Mouse (Mus musculus) kidney, postnatal 36 days (tissue): ENCODE results near the gene Otulin.

ENCODE experiments used
- DNase-seq, 2 experiments: peaks; one replicate each; pipeline ENCODE4 v3.0.0; 2021 to 2022; ENCODE audit warnings: mixed read lengths in 2 of 2

Otulin gene

DNA sequence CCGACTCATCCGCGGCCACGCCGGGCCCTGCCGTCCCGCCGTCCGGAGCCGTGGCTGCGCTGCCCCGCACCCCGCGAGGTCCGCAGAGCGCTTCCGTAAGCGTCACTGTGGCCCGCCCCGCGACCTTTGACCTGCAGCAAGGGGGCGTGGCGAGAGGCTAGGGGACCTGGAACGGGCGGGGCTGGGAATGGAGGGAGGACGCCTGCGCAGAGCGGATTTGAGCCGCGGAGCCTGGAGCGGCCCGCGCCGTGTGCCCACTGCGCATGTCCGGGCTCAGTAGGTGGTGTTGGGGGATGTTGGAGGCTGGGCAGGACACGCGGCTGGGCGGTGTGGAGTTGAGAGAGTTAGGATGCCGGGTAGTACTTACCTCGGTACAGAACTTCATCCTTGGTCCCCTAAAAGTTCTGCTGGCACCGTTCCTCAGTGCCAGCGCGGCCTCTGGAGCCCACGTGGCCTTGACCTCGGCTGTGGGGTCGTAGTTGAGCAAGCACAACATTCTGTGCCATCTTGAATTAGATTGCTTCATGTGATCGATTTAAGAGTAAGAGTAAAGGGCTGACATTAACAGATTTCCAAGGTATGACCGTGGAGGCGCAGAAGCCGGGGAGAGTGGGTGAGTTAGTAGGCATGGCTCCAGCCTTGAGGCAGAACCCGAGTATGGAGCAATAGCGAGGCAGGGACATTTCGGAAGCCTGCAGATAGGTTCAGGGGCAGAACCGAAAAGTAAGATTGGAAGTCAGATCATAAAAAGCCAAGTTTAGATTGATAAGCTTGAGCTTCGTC lies at the start of gene Otulin:
Otulin (minus strand) TSS at position 93 of the 783 bp plus-strand sequence.
- DNase-seq = peak; percentile 98 to 100

- no peak for DNase-seq
Measured at GRCm38 (mm10) chr15:27678511-27678910, 48.0 kb upstream of the Otulin start.

DNA sequence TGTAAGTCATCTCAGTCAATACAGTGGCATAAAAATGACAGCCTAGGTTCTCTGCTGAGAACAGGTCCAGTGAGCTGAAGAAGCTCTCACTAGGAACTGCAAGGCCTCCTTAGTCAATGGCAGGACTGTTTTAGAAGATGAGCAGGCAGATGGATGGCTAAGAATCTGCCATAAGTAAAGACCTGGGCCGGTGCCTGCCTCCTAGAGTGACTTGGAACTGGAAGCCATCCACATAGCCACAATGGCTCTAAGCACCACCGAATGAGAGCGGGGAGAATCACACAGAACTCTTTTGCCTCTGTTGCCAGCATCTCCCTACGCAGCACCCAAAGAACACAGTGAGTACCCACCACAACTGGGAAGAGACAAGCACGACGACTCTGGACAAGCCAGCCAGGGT lies 47.3 kb upstream of the Otulin start:
- no peak for DNase-seq

DNA sequence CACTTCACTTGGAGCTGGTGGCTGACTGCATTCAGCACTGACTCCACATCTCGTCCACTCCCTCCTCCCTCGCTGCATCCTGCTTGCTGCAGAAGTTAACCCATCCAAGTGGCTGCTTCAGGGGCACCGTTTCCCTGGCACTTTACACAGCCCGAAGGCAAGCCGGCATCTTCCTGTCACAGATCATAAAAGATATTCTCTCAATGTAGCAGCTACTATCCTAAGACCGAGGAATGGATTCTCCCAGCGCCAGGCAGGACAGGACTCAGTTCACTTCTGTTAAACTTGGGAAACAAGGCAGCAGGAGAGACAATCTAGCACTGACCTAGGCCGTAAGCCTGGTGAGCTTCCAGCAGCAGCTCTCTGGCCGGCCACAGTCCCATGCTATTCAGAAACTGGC lies 45.7 kb upstream of the Otulin start:
- no peak for DNase-seq

GRCm38 (mm10) chr15:27675122-27675521 lies 44.6 kb upstream of the Otulin start:
- no peak for DNase-seq

DNA sequence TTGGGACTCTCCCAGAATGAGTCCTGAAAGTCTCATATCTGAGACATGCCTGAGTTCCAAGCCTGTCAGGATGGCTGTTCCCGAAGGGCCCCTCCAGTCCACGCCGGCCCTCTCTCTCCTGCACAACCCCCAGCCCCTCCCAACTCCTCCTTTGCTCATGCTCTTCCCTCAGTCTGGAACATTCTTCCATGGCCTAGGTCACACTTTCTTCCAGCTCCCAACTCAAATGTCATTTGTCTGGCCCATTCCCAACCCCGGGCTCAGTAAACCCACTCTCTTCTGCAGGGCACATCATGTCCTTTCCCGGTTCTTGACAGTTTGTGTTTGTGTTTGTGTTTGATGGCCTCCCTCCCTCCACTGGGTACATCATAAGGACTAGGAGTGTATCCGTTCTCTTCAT lies 43.5 kb upstream of the Otulin start:
- no peak for DNase-seq

- DNase-seq = no peak
Measured at GRCm38 (mm10) chr15:27673151-27673550, 42.7 kb upstream of the Otulin start.

- no peak for DNase-seq
Measured at GRCm38 (mm10) chr15:27672259-27672658, 41.8 kb upstream of the Otulin start.

DNA sequence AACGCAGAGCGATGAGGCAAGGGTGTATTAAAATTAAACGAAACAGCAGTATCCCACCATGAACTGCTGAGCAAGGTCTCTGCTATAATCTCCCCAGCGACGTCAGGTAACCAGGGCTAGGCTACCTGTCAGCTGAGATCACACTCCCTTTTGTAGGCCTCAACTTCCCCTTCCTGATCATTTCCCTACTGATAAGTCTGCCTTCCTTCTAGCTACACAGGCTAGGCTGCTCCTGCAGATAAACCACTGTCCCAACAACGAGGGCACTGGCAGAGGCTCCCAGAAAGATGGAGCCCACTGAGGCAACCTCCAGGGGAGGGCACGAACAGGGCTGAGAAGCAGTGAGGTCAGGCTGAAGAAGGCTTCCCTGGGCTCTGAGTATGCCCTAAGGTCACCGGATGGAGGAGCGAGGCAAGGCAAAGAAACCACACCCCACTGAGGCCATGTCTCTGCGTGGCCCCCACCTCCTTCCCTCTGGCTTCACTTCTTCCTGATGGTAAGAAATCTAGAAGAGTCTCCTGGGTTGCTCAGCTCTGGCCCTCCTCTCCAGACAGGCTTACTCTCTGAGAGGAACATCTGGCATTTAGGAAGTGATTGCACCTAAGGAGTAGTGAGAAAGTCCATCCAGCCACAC lies 41.2 kb upstream of the Otulin start:
- DNase-seq = no peak

GRCm38 (mm10) chr15:27670708-27671107 lies 40.2 kb upstream of the Otulin start:
- DNase-seq = no peak

GRCm38 (mm10) chr15:27669931-27670411 lies 39.5 kb upstream of the Otulin start:
- no peak for DNase-seq

- DNase-seq = no peak
Measured at GRCm38 (mm10) chr15:27669276-27669675, 38.8 kb upstream of the Otulin start.

GRCm38 (mm10) chr15:27668557-27668956 lies 38.1 kb upstream of the Otulin start:
- no peak for DNase-seq

DNA sequence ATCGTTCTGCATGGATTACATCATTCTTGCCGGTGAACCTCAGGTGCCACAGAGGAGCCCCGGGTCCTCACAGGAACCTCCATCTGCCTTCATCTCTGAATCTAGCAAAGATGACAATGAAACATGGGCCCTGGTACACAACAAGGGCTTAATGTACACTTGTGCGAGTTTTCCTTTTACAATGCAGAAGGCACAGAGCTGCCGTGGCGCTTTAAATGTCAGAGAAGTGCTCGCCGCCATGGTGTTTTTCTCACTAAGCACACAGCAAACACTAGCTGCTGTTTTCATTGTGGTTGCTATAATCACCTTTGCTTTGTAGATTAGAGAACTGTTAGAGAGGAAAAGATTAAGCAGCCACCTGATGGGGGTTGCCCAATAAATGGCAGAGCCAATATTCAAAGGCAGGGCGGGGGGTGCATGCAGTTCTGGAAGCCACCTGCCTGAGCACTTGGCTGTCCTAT lies 37.5 kb upstream of the Otulin start:
- no peak for DNase-seq

- DNase-seq = no peak
Measured at GRCm38 (mm10) chr15:27666911-27667539, 36.5 kb upstream of the Otulin start.

DNA sequence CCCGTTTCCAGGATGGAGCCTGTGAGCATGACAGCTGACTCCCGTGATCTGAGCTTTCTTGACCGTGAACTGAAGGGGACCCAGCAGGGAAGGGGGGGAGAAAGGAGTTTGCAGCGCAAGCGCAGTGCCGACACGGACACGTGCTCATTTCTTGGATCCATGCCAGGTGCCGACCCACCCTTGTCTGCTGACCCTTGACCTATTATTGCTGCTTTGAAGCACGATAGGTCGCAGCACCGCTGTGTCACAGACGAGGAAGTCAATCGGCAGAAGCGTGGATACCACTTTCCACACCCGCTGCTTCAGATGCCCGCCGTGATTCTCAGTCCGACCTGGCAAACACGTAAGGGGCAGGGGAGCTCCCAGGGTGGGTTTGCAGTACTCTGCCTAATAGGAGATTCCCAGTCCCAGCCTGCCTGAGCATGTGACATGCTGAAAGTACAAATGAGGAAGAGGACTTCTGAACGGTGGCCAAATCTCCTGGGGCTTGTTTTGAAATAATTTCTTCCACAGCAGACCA lies 35.0 kb upstream of the Otulin start:
- peak in 1 of 2 experiments; percentile 40 for DNase-seq

DNA sequence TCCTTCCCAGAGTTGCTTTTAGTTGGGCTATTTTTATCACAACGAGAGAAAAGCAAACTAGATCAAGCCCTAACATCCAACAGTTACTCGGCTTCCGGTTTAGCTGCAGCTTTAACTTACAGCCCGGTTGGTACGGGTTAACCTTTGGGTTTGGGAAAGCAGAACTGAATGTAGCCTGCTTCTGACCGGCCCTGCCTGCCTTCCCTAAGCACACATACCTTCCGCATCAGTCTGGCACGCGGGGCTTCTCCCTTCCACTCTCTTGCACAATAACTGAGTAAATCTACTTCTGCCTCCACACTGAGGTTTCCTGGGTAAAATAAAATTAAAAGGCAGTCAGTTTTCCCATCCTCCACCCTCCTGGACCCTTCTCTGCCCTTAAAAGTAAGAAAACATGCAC lies 33.6 kb upstream of the Otulin start:
- no peak for DNase-seq

DNA sequence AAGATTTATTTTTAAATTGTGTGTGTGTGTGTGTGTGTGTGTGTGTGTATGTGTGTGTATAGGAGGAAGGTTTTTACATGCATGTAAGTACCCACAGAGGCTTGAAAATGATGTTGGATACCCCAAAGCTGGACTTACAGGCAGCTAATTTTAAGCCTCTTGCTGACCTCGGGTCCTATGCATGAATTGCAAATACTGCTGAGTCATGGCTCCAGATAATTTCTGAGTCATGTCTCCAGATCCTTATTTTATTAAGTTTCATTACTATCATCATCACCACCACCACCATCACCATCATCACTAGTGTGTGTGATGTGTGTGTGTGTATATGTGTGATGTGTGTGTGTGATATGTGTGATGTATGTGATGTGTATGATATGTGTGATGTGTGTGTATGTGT lies 32.2 kb upstream of the Otulin start:
- no peak for DNase-seq

DNA sequence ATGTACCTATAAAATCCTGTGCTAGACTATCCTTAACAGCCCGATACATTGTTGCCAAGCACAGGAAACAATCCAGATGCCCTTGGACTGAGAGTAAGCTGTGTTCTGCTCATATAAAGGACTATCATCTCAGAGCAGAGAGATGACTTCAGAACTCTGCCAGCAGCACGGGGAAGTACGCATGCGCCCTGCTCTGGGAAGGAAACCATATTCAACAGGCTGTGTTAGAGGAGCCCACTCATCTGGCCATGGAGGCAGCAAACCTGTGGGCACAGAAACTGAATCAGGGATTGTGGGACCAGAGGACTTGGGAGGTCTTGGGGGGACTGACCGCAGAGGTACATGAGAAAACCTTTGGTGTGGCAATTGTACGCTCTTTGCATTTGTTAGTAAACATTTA lies 31.2 kb upstream of the Otulin start:
- no peak for DNase-seq

DNA sequence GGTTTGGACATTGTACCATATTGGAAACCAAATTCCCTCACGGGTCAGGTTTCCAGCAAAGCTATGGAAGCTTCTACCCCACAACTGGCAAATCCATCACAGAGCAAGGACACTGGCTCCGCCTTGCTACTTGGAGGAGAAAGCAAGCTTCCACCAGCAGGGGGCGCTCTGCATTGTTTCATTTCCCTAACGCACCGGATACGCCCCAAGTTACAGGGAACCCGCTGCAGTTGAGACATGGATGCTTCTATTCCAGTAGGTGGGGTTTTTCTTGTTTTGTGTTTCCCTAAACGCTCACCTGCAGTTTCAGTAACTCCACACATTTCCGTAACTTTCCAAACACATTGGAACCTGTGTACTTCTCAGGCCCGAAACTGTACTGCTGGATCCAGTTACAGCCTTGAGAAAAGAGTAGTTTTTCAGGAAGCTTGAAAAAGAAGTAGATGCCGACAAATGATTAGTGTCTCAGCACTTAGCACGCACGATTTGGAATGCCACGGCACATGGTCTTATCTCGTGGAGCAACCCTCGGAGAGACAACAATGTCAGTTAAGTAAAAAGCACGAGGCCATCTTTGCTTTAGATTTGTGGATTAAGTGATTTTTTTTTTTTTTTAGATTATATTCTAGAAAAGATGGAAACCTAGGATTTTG lies 29.2 kb upstream of the Otulin start:
- DNase-seq = peak; percentile 81 to 94

- no peak for DNase-seq
Measured at GRCm38 (mm10) chr15:27659143-27659542, 28.6 kb upstream of the Otulin start.

GRCm38 (mm10) chr15:27658356-27658755 lies 27.9 kb upstream of the Otulin start:
- no peak for DNase-seq

DNA sequence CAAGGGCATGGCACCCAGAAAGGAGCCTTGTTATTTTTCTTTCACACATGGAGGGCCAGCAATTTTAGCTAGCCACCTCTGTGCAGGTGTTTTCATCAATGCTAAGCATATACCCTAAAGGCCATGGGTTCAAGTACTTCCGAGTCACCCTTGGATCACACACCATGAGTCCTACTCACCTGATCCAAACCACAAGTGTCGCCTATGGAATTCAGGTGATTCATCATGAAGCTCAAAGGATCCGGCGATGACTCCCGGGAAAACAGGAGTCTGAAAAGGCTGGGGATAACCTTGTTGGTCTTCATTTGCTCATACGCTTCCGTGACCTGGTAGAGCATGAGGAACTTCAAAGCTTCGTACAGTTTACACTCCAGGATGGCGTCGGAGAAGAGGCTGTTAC lies 27.4 kb upstream of the Otulin start:
- no peak for DNase-seq
